Mouse (Mus musculus): Measurements from ENCODE around the gene Ppp2r5c. TPM values are rescaled to one million over a fixed set of nuclear protein-coding genes. Genes with fewer than 3 reads are reported as not detected.

Gene Ppp2r5c
- polyA plus RNA-seq, 1 experiment from 2014 or later: 138 TPM

- Histone ChIP-seq H3K36me3 (ENCODE audit: control insufficient read depth, insufficient read depth, low read length) (no peaks in the 10 kb centered on the region), H3K27ac (ENCODE audit: low read depth, low read length) (no peak overlapping the region), H3K9ac (ENCODE audit: low read length) (no peak overlapping the region), H3K27me3 (replicated peaks; ENCODE audit: control insufficient read depth, insufficient read depth, low read length) (no peaks in the 10 kb centered on the region), H3K4me3 (ENCODE audit: low read depth, low read length) (no peak overlapping the region), H3K4me1 (ENCODE audit: control insufficient read depth, insufficient read depth, low read length) (no peaks in the 10 kb centered on the region), H3K4me2 (ENCODE audit: low read length) (no peak overlapping the region), H3K9me3 (replicated peaks; ENCODE audit: control insufficient read depth, low read length) (no peaks in the 10 kb centered on the region)
- peak; percentile 48 for ATAC-seq
- DNase-seq (ENCODE audit: low spot score): peak; percentile 82
- WGBS: 34% methylated on average over 7 of the region's 8 CpGs
Measured at GRCm38 (mm10) chr12:110418735-110419350, 28.1 kb upstream of the Ppp2r5c start.

GRCm38 (mm10) chr12:110419879-110420278 lies 27.0 kb upstream of the Ppp2r5c start:
- Histone ChIP-seq H3K27me3 (replicated peaks; ENCODE audit: control insufficient read depth, insufficient read depth, low read length) (no peaks in the 10 kb centered on the region), H3K9ac (ENCODE audit: low read length) (no peak overlapping the region), H3K4me1 (ENCODE audit: control insufficient read depth, insufficient read depth, low read length) (no peaks in the 10 kb centered on the region), H3K27ac (ENCODE audit: low read depth, low read length) (no peak overlapping the region), H3K4me3 (ENCODE audit: low read depth, low read length) (no peak overlapping the region), H3K36me3 (ENCODE audit: control insufficient read depth, insufficient read depth, low read length) (no peaks in the 10 kb centered on the region), H3K4me2 (ENCODE audit: low read length) (no peak overlapping the region), H3K9me3 (replicated peaks; ENCODE audit: control insufficient read depth, low read length) (no peaks in the 10 kb centered on the region)
- ATAC-seq (no peak), DNase-seq (ENCODE audit: low spot score) (no peak)
- 62% methylated on average over 2 of the region's 2 CpGs for WGBS

- DNase-seq (ENCODE audit: low spot score): no peak
- no peak overlapping the region for H3K27ac ChIP-seq (ENCODE audit: low read depth, low read length)
- no peak overlapping the region for H3K4me2 ChIP-seq (ENCODE audit: low read length)
- H3K27me3 ChIP-seq (replicated peaks; ENCODE audit: control insufficient read depth, insufficient read depth, low read length): no peaks in the 10 kb centered on the region
- no peaks in the 10 kb centered on the region for H3K4me1 ChIP-seq (ENCODE audit: control insufficient read depth, insufficient read depth, low read length)
- ATAC-seq: no peak
- H3K36me3 ChIP-seq (ENCODE audit: control insufficient read depth, insufficient read depth, low read length): no peaks in the 10 kb centered on the region
- WGBS: 55% methylated on average over 2 of the region's 3 CpGs
- no peak overlapping the region for H3K9ac ChIP-seq (ENCODE audit: low read length)
- H3K9me3 ChIP-seq (replicated peaks; ENCODE audit: control insufficient read depth, low read length): no peaks in the 10 kb centered on the region
- H3K4me3 ChIP-seq (ENCODE audit: low read depth, low read length): no peak overlapping the region
Measured at GRCm38 (mm10) chr12:110421361-110421760, 25.6 kb upstream of the Ppp2r5c start.

GRCm38 (mm10) chr12:110424008-110424704 lies 22.8 kb upstream of the Ppp2r5c start:
- Histone ChIP-seq H3K9ac (ENCODE audit: low read length) (no peak overlapping the region), H3K27me3 (replicated peaks; ENCODE audit: control insufficient read depth, insufficient read depth, low read length) (no peaks in the 10 kb centered on the region), H3K4me2 (ENCODE audit: low read length) (no peak overlapping the region), H3K4me1 (ENCODE audit: control insufficient read depth, insufficient read depth, low read length) (no peaks in the 10 kb centered on the region), H3K9me3 (replicated peaks; ENCODE audit: control insufficient read depth, low read length) (no peaks in the 10 kb centered on the region), H3K4me3 (ENCODE audit: low read depth, low read length) (no peak overlapping the region), H3K27ac (ENCODE audit: low read depth, low read length) (no peak overlapping the region), H3K36me3 (ENCODE audit: control insufficient read depth, insufficient read depth, low read length) (no peaks in the 10 kb centered on the region)
- DNase-seq (ENCODE audit: low spot score) (no peak), ATAC-seq (no peak)
- WGBS: 83% methylated on average over 5 of the region's 5 CpGs

GRCm38 (mm10) chr12:110426417-110427010 lies 20.4 kb upstream of the Ppp2r5c start:
- H3K4me3 ChIP-seq (ENCODE audit: low read depth, low read length): no peak overlapping the region
- no peaks in the 10 kb centered on the region for H3K27me3 ChIP-seq (replicated peaks; ENCODE audit: control insufficient read depth, insufficient read depth, low read length)
- no peaks in the 10 kb centered on the region for H3K36me3 ChIP-seq (ENCODE audit: control insufficient read depth, insufficient read depth, low read length)
- no peak overlapping the region for H3K9ac ChIP-seq (ENCODE audit: low read length)
- H3K27ac ChIP-seq (ENCODE audit: low read depth, low read length): no peak overlapping the region
- H3K9me3 ChIP-seq (replicated peaks; ENCODE audit: control insufficient read depth, low read length): no peaks in the 10 kb centered on the region
- WGBS: 83% methylated on average over 13 of the region's 13 CpGs
- DNase-seq (ENCODE audit: low spot score) (no peak), ATAC-seq (no peak)
- no peak overlapping the region for H3K4me2 ChIP-seq (ENCODE audit: low read length)
- no peaks in the 10 kb centered on the region for H3K4me1 ChIP-seq (ENCODE audit: control insufficient read depth, insufficient read depth, low read length)

GRCm38 (mm10) chr12:110429340-110429973 lies 17.5 kb upstream of the Ppp2r5c start:
- 66% methylated on average over 12 of the region's 12 CpGs for WGBS
- Histone ChIP-seq H3K27ac (ENCODE audit: low read depth, low read length) (no peak overlapping the region), H3K4me1 (ENCODE audit: control insufficient read depth, insufficient read depth, low read length) (no peaks in the 10 kb centered on the region), H3K36me3 (ENCODE audit: control insufficient read depth, insufficient read depth, low read length) (no peaks in the 10 kb centered on the region), H3K9me3 (replicated peaks; ENCODE audit: control insufficient read depth, low read length) (no peaks in the 10 kb centered on the region), H3K4me2 (ENCODE audit: low read length) (no peak overlapping the region), H3K27me3 (replicated peaks; ENCODE audit: control insufficient read depth, insufficient read depth, low read length) (no peaks in the 10 kb centered on the region), H3K4me3 (ENCODE audit: low read depth, low read length) (no peak overlapping the region), H3K9ac (ENCODE audit: low read length) (peak overlapping the region; percentile 45; the same call in 1 of the 2 replicates)
- ATAC-seq (no peak), DNase-seq (ENCODE audit: low spot score) (no peak)

- H3K9ac ChIP-seq (ENCODE audit: low read length): peak overlapping the region; percentile 45
- no peak for DNase-seq (ENCODE audit: low spot score)
- no peak for ATAC-seq
- no peak overlapping the region for H3K4me2 ChIP-seq (ENCODE audit: low read length)
- no peaks in the 10 kb centered on the region for H3K36me3 ChIP-seq (ENCODE audit: control insufficient read depth, insufficient read depth, low read length)
- 34% methylated on average over 10 of the region's 10 CpGs for WGBS
- no peaks in the 10 kb centered on the region for H3K4me1 ChIP-seq (ENCODE audit: control insufficient read depth, insufficient read depth, low read length)
- no peaks in the 10 kb centered on the region for H3K27me3 ChIP-seq (replicated peaks; ENCODE audit: control insufficient read depth, insufficient read depth, low read length)
- no peak overlapping the region for H3K4me3 ChIP-seq (ENCODE audit: low read depth, low read length)
- H3K27ac ChIP-seq (ENCODE audit: low read depth, low read length): no peak overlapping the region
- no peaks in the 10 kb centered on the region for H3K9me3 ChIP-seq (replicated peaks; ENCODE audit: control insufficient read depth, low read length)
Measured at GRCm38 (mm10) chr12:110429990-110430389, 16.9 kb upstream of the Ppp2r5c start.

- no peaks in the 10 kb centered on the region for H3K4me1 ChIP-seq (ENCODE audit: control insufficient read depth, insufficient read depth, low read length)
- WGBS: 48% methylated on average over 7 of the region's 7 CpGs
- no peak overlapping the region for H3K4me3 ChIP-seq (ENCODE audit: low read depth, low read length)
- no peak overlapping the region for H3K9ac ChIP-seq (ENCODE audit: low read length)
- no peaks in the 10 kb centered on the region for H3K36me3 ChIP-seq (ENCODE audit: control insufficient read depth, insufficient read depth, low read length)
- no peaks in the 10 kb centered on the region for H3K9me3 ChIP-seq (replicated peaks; ENCODE audit: control insufficient read depth, low read length)
- H3K27me3 ChIP-seq (replicated peaks; ENCODE audit: control insufficient read depth, insufficient read depth, low read length): no peaks in the 10 kb centered on the region
- H3K27ac ChIP-seq (ENCODE audit: low read depth, low read length): no peak overlapping the region
- no peak overlapping the region for H3K4me2 ChIP-seq (ENCODE audit: low read length)
- DNase-seq (ENCODE audit: low spot score): peak; percentile 40
- ATAC-seq: no peak
Measured at GRCm38 (mm10) chr12:110431805-110432204, 15.1 kb upstream of the Ppp2r5c start.
